Comparison of ENCODE assay signal across 16 mouse cellular contexts in the genomic region with DNA sequence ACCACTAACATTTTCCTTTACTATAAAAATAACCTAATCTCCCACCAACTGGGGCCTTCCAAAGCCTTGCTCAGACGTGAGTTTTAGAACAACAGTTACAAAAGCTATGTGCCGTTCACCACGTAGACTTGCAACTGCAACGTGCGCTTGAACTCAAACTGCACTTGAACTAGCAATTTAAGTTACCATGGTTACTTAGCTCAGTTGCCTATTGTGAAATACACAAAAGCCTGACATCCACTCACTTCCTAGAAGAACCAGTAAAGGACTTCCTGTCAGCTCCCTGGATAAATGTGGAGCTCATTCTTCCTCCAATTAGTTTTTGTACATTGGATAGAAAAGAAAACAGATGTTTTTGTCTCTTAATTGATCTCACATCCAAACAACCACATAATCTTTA.
DNase-seq lines count a peak whose midpoint lies in the region; ATAC-seq and TF ChIP-seq lines count a peak whose summit lies in the region.
"Had no signal": no experiment of that assay in that cellular context is flagged by ENCODE, and none has a peak within 500 bp of the region (broad histone marks: within the 10 kb centered on the region; RNA-seq: fewer than 3 reads in every experiment).

No protein-coding gene starts in this region.

- H3K9ac ChIP-seq in limb, embryonic 15.5 days = no peak overlapping the region
- no peak overlapping the region for H3K9ac ChIP-seq in forebrain, embryonic 16.5 days (replicated peaks; ENCODE audit: low read depth, low read length)
- H3K9ac ChIP-seq in midbrain, embryonic 15.5 days = no peak overlapping the region
- H3K9ac ChIP-seq: liver, embryonic 15.5 days had no signal

- H3K27ac ChIP-seq in limb, embryonic 15.5 days = 0 out of 2 replicates have a peak overlapping the region, but pooled peaks have one; percentile 43
- H3K27ac ChIP-seq in limb, embryonic 10.5 days = no peak overlapping the region
- no peak overlapping the region for H3K27ac ChIP-seq in forebrain, embryonic 16.5 days (ENCODE audit: low read length)
- no peak overlapping the region for H3K27ac ChIP-seq in midbrain, embryonic 15.5 days
- H3K27ac ChIP-seq: liver, embryonic 15.5 days had no signal

- WGBS in limb, embryonic 15.5 days = 48% methylated on average over 5 of the region's 5 CpGs
- WGBS in limb, embryonic 10.5 days = 74% methylated on average over 5 of the region's 5 CpGs
- 2% methylated on average over 5 of the region's 5 CpGs for WGBS in forebrain, embryonic 16.5 days
- 7% methylated on average over 5 of the region's 5 CpGs for WGBS in midbrain, embryonic 15.5 days

- H3K9me3 ChIP-seq in limb, embryonic 15.5 days = no peaks in the 10 kb centered on the region
- H3K9me3 ChIP-seq in limb, embryonic 10.5 days (replicated peaks) = no peaks in the 10 kb centered on the region
- no peaks in the 10 kb centered on the region for H3K9me3 ChIP-seq in forebrain, embryonic 16.5 days (ENCODE audit: control insufficient read depth, low read length)
- H3K9me3 ChIP-seq in midbrain, embryonic 15.5 days = no peaks in the 10 kb centered on the region
- H3K9me3 ChIP-seq: G1E; liver, embryonic 15.5 days had no signal

- TF ChIP-seq CTCF in brain, embryonic 14.5 days (IDR thresholded peaks at IDR 0.05; ENCODE audit: borderline replicate concordance, extremely low read depth, insufficient read depth, insufficient read length) = no peak

- H3K27me3 ChIP-seq in limb, embryonic 15.5 days = no peaks in the 10 kb centered on the region
- H3K27me3 ChIP-seq in limb, embryonic 10.5 days (ENCODE audit: low read depth, poor library complexity, severe bottlenecking) = no peaks in the 10 kb centered on the region
- no peaks in the 10 kb centered on the region for H3K27me3 ChIP-seq in forebrain, embryonic 16.5 days (replicated peaks; ENCODE audit: control insufficient read depth, insufficient read depth, low read length)
- 0 out of 2 replicates have a peak, but pooled peaks cover 3% of the 10 kb centered on the region for H3K27me3 ChIP-seq in midbrain, embryonic 15.5 days (replicated peaks)
- H3K27me3 ChIP-seq: liver, embryonic 15.5 days had no signal

- H3K4me3 ChIP-seq in limb, embryonic 15.5 days = no peak overlapping the region
- no peak overlapping the region for H3K4me3 ChIP-seq in limb, embryonic 10.5 days
- no peak overlapping the region for H3K4me3 ChIP-seq in forebrain, embryonic 16.5 days (replicated peaks; ENCODE audit: low read length)
- H3K4me3 ChIP-seq in midbrain, embryonic 15.5 days = no peak overlapping the region
- H3K4me3 ChIP-seq: liver, embryonic 15.5 days had no signal

- intact Hi-C loops in left cerebral cortex, postnatal 14 days (cut with DNase I) = no loop called here

- ATAC-seq in limb, embryonic 15.5 days (ENCODE audit: insufficient number of reproducible peaks, low FRiP score, low TSS enrichment, low read depth) = no peak
- peak; percentile 79 for ATAC-seq in forebrain, embryonic 16.5 days
- peak; percentile 76 for ATAC-seq in midbrain, embryonic 15.5 days (replicated peaks)

- TF ChIP-seq POLR2A in brain, embryonic 14.5 days (IDR thresholded peaks at IDR 0.05; ENCODE audit: borderline replicate concordance, extremely low read depth, insufficient read depth, insufficient read length, poor library complexity, severe bottlenecking) = no peak

- H3K36me3 ChIP-seq in limb, embryonic 15.5 days = peaks cover 26% of the 10 kb centered on the region
- no peaks in the 10 kb centered on the region for H3K36me3 ChIP-seq in limb, embryonic 10.5 days
- H3K36me3 ChIP-seq in forebrain, embryonic 16.5 days (ENCODE audit: control insufficient read depth, insufficient read depth) = no peaks in the 10 kb centered on the region
- no peaks in the 10 kb centered on the region for H3K36me3 ChIP-seq in midbrain, embryonic 15.5 days (replicated peaks)
- H3K36me3 ChIP-seq: G1E; liver, embryonic 15.5 days had no signal

- peaks cover 20% of the 10 kb centered on the region for H3K4me1 ChIP-seq in limb, embryonic 15.5 days
- peaks cover 3% of the 10 kb centered on the region; the same call in 1 of the 2 replicates for H3K4me1 ChIP-seq in limb, embryonic 10.5 days
- peaks cover 6% of the 10 kb centered on the region for H3K4me1 ChIP-seq in forebrain, embryonic 16.5 days (replicated peaks; ENCODE audit: control insufficient read depth, insufficient read depth, low read length)
- H3K4me1 ChIP-seq in midbrain, embryonic 15.5 days = peaks cover 4% of the 10 kb centered on the region
- H3K4me1 ChIP-seq: liver, embryonic 15.5 days had no signal

- DNase-seq in limb, embryonic 10.5 days (ENCODE audit: low spot score) = no peak
- DNase-seq in brain, embryonic 14.5 days (ENCODE audit: low read depth) = peak; percentile 86
- no peak for DNase-seq in left cerebral cortex, postnatal 14 days (ENCODE audit: low spot score in 2 of 2)
- DNase-seq in testis, postnatal 10 days (ENCODE audit: low spot score) = no peak
- DNase-seq in adrenal gland, adult 8-10 months = no peak
- DNase-seq: B cell, adult 2 months; cerebellum, postnatal 36 days; heart, postnatal 10 days; kidney, adult 18-20 months; right cerebral cortex, postnatal 25 days; thymus, postnatal 4 days had no signal

- no peak overlapping the region for H3K4me2 ChIP-seq in limb, embryonic 15.5 days
- H3K4me2 ChIP-seq in forebrain, embryonic 16.5 days (ENCODE audit: low read length) = no peak overlapping the region
- H3K4me2 ChIP-seq in midbrain, embryonic 15.5 days = no peak overlapping the region
- H3K4me2 ChIP-seq: liver, embryonic 15.5 days had no signal
